Mouse (Mus musculus) cerebellum, adult 2 months (tissue): ENCODE results near the gene Vmn1r224. TPM values are rescaled to one million over a fixed set of nuclear protein-coding genes. Genes with fewer than 3 reads are reported as not detected.

Experiments
- DNase-seq, 2 experiments: peaks; one replicate each; pipeline ENCODE4 v3.0.0; 2021
- H3K27ac ChIP-seq: fragments of 200-500 bp; 2 replicates; pipeline ENCODE4 v1.5.1; 2012; ENCODE audit warnings: low read length, control low read depth, inconsistent platforms; ENCODE audit not compliant: insufficient read depth
- H3K27me3 ChIP-seq: fragments of 200-500 bp; 2 replicates; pipeline ENCODE4 v1.6.1; 2012; ENCODE audit warnings: inconsistent platforms, mild to moderate bottlenecking, low read length, moderate library complexity; ENCODE audit not compliant: control insufficient read depth, insufficient read depth
- H3K4me1 ChIP-seq: fragments of 200-500 bp; 2 replicates; pipeline ENCODE4 v1.6.1; 2011; ENCODE audit warnings: low read length; ENCODE audit not compliant: control insufficient read depth, insufficient read depth
- H3K4me3 ChIP-seq: fragments of 200-500 bp; replicated peaks from 2 replicates; pipeline ENCODE3; 2011; ENCODE audit warnings: mild to moderate bottlenecking, low read depth, low read length, control low read depth; ENCODE audit not compliant: insufficient read depth
- CTCF ChIP-seq: fragments of 200-500 bp; IDR thresholded peaks from 2 replicates; pipeline ENCODE4 v1.5.1; 2011; ENCODE audit warnings: low read depth, mild to moderate bottlenecking, control low read depth, low read length, moderate library complexity, borderline replicate concordance; ENCODE audit not compliant: insufficient read depth
- POLR2A ChIP-seq: fragments of 200-500 bp; IDR thresholded peaks from 2 replicates; pipeline ENCODE4 v1.6.1; 2011; ENCODE audit warnings: low read length, control low read depth, borderline replicate concordance; ENCODE audit not compliant: insufficient read depth
- WGBS: fragments of 180-500 bp; shearing (Covaris S2); methylation state at CpG from one replicate; pipeline ENCODE4 v1.1.7; 2018; 5-methylcytosine and 5-hydroxymethylcytosine counted together
- polyA plus RNA-seq: library from polyadenylated mRNA; depleted of rRNA; stranded (reverse); fragments of >200 nt; gene quantifications from 2 replicates; pipeline ENCODE4 v1.2.3, GENCODE M21; 2012; rRNA removed

The Vmn1r224 gene
- polyA plus RNA-seq: not detected in 2 replicates

DNA sequence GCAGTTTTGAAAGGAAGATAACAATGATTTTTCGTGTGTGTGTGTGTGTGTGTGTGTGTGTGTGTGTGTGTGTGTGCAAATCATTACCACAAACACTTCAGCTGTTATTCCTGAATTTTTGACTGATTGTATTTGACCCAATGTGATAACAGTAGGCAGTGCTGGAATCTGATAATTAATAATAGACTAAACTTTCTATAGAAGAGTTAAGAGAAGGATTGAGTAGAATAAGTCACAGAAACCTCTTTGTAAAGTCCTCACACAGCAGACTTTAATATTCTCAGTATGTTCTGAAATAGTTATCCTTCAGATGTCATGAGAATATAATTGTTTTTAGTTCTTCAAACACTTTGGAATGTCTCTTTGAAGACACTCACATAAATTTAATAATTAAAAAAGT lies at the start of gene Vmn1r224:
TSS of gene Vmn1r224 (plus strand) at position 301 of the 400 bp plus-strand sequence.
- H3K27me3 ChIP-seq: no peaks in the 10 kb centered on the region
- H3K4me3 ChIP-seq: no peak within 1 kb of the TSS
- H3K4me1 ChIP-seq: no peaks in the 10 kb centered on the region
- 11% methylated on average over 1 of the region's 1 CpGs for WGBS
- no peak for DNase-seq
- no peak for TF ChIP-seq CTCF
- H3K27ac ChIP-seq: no peak within 1 kb of the TSS

DNA sequence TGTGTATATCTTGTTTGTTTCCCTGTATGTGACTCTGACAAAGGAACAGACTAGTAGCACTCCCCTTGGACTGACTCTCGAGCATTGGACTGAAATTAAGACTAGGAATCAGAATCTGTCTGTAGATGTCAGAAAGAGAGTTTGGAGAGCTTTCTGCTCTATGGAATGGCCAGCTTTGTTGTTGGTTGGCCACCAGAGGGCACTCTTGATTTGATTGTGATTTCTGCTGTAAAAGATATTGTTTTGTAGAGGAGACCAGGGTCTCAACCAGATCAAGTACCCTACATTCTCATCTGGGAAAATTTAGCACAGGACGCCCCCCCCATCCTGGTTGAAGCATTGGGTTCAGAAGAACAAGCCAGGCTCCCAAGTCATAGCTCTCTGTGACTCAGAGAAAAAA lies 14.8 kb upstream of the Vmn1r224 start:
- no peak for DNase-seq
- H3K27me3 ChIP-seq: no peaks in the 10 kb centered on the region
- H3K4me1 ChIP-seq: no peaks in the 10 kb centered on the region
- no peak overlapping the region for H3K27ac ChIP-seq
- 11% methylated on average over 2 of the region's 2 CpGs for WGBS
- no peak for TF ChIP-seq POLR2A
- no peak for TF ChIP-seq CTCF
- no peak overlapping the region for H3K4me3 ChIP-seq

DNA sequence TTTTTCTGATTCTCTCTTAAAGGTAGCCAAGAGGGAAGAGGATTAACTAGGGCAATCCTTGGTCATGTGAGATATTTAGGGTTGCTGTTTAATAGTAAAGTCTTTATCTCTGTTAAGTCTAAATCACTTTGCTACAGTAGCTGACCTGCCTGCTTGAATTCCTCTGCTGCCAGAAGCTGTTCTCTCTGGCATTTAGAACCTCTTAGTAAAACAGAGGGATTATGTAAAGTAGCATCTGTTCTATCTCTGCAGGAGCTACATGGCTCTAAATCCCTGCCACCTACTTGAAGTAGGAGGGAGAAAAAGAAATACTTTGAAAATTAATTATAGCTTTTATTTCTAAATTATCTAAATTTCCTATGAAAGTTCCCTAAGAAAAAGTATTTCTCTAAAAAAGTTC lies 25.3 kb downstream of the Vmn1r224 start:
- Histone ChIP-seq H3K4me1 (no peaks in the 10 kb centered on the region), H3K27ac (no peak overlapping the region), H3K4me3 (no peak overlapping the region), H3K27me3 (no peaks in the 10 kb centered on the region)
- TF ChIP-seq CTCF (no peak), POLR2A (no peak)
- DNase-seq: no peak

DNA sequence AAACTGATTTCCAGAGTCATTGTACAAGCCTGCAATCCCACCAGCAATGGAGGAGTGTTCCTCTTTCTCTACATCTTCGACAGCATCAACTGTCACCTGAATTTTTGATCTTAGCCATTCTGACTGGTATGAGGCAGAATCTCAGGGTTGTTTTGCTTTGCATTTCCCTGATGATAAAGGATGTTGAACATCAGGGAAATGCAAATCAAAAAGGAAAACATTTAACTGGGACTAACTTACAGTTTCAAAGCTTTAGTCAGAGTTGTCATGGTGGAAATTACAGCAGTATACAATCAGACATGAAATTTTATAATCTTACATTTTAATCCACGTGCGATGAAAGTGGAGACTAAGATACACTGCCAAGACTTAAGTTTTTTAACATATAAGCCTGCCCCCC lies 59.4 kb downstream of the Vmn1r224 start:
- WGBS: 61% methylated on average over 3 of the region's 3 CpGs
- Histone ChIP-seq H3K27me3 (no peaks in the 10 kb centered on the region), H3K27ac (no peak overlapping the region), H3K4me1 (no peaks in the 10 kb centered on the region), H3K4me3 (no peak overlapping the region)
- TF ChIP-seq CTCF: no peak
- no peak for TF ChIP-seq POLR2A
- DNase-seq: no peak

Other genes with a start within 250 kb of the Vmn1r224 start
- not detected in 2 replicates for gene Fpr-rs6, start 231.0 kb upstream of the Vmn1r224 start, polyA plus RNA-seq
- gene Vmn2r105, start 179.1 kb upstream of the Vmn1r224 start, polyA plus RNA-seq: not detected in 2 replicates
- gene Vmn2r106, start 128.6 kb upstream of the Vmn1r224 start, polyA plus RNA-seq: not detected in 2 replicates
- not detected in 2 replicates for gene Vmn2r107, start 68.9 kb upstream of the Vmn1r224 start, polyA plus RNA-seq
- not detected in 2 replicates for gene Vmn2r108, start 67.2 kb downstream of the Vmn1r224 start, polyA plus RNA-seq
- not detected in 2 replicates for gene Vmn1r225, start 84.0 kb downstream of the Vmn1r224 start, polyA plus RNA-seq
- not detected in 2 replicates for gene Vmn2r109, start 150.6 kb downstream of the Vmn1r224 start, polyA plus RNA-seq
- not detected in 2 replicates for gene Vmn2r110, start 182.3 kb downstream of the Vmn1r224 start, polyA plus RNA-seq
- gene Fpr-rs3, start 210.7 kb downstream of the Vmn1r224 start, polyA plus RNA-seq: not detected in 2 replicates